Mouse (Mus musculus): Measurements from ENCODE around the gene Me3. TPM values are rescaled to one million over a fixed set of nuclear protein-coding genes. Genes with fewer than 3 reads are reported as not detected.

Me3 gene
- polyA plus RNA-seq, 1 experiment from 2014 or later = 0.18 TPM

- H3K9me3 ChIP-seq (replicated peaks; ENCODE audit: control insufficient read depth, low read length) = no peaks in the 10 kb centered on the region
- H3K4me2 ChIP-seq (ENCODE audit: low read depth, low read length) = no peak overlapping the region
- no peak overlapping the region for H3K27ac ChIP-seq (ENCODE audit: low read length)
- H3K36me3 ChIP-seq (ENCODE audit: control insufficient read depth, insufficient read depth) = no peaks in the 10 kb centered on the region
- WGBS (ENCODE audit: insufficient replicate concordance) = 40% methylated on average over 2 of the region's 2 CpGs
- no peaks in the 10 kb centered on the region for H3K27me3 ChIP-seq (ENCODE audit: control insufficient read depth, insufficient read depth, low read depth, low read length)
- no peak overlapping the region for H3K9ac ChIP-seq (ENCODE audit: low read depth, low read length)
- ATAC-seq (ENCODE audit: low read depth) = no peak
- H3K4me3 ChIP-seq (ENCODE audit: low read depth, low read length) = no peak overlapping the region
- no peaks in the 10 kb centered on the region for H3K4me1 ChIP-seq (ENCODE audit: control insufficient read depth, low read depth, low read length)
Observed at GRCm38 (mm10) chr7:89710776-89711175, 78.6 kb downstream of the Me3 start.

- ATAC-seq (ENCODE audit: low read depth) = no peak
- no peaks in the 10 kb centered on the region for H3K4me1 ChIP-seq (ENCODE audit: control insufficient read depth, low read depth, low read length)
- no peaks in the 10 kb centered on the region for H3K9me3 ChIP-seq (replicated peaks; ENCODE audit: control insufficient read depth, low read length)
- no peak overlapping the region for H3K4me2 ChIP-seq (ENCODE audit: low read depth, low read length)
- H3K9ac ChIP-seq (ENCODE audit: low read depth, low read length) = no peak overlapping the region
- no peak overlapping the region for H3K27ac ChIP-seq (ENCODE audit: low read length)
- H3K4me3 ChIP-seq (ENCODE audit: low read depth, low read length) = no peak overlapping the region
- H3K27me3 ChIP-seq (ENCODE audit: control insufficient read depth, insufficient read depth, low read depth, low read length) = no peaks in the 10 kb centered on the region
- no peaks in the 10 kb centered on the region for H3K36me3 ChIP-seq (ENCODE audit: control insufficient read depth, insufficient read depth)
Observed at GRCm38 (mm10) chr7:89713059-89713458, 80.9 kb downstream of the Me3 start.

- Histone ChIP-seq H3K36me3 (ENCODE audit: control insufficient read depth, insufficient read depth) (no peaks in the 10 kb centered on the region), H3K27ac (ENCODE audit: low read length) (no peak overlapping the region), H3K9me3 (replicated peaks; ENCODE audit: control insufficient read depth, low read length) (no peaks in the 10 kb centered on the region), H3K9ac (ENCODE audit: low read depth, low read length) (no peak overlapping the region), H3K27me3 (ENCODE audit: control insufficient read depth, insufficient read depth, low read depth, low read length) (no peaks in the 10 kb centered on the region), H3K4me2 (ENCODE audit: low read depth, low read length) (no peak overlapping the region), H3K4me3 (ENCODE audit: low read depth, low read length) (no peak overlapping the region), H3K4me1 (ENCODE audit: control insufficient read depth, low read depth, low read length) (no peaks in the 10 kb centered on the region)
- no peak for ATAC-seq (ENCODE audit: low read depth)
- WGBS (ENCODE audit: insufficient replicate concordance) = 47% methylated on average over 3 of the region's 3 CpGs
Observed at GRCm38 (mm10) chr7:89716226-89716625, 84.0 kb downstream of the Me3 start.

GRCm38 (mm10) chr7:89717521-89717920 lies 85.3 kb downstream of the Me3 start:
- H3K27me3 ChIP-seq (ENCODE audit: control insufficient read depth, insufficient read depth, low read depth, low read length) = no peaks in the 10 kb centered on the region
- no peaks in the 10 kb centered on the region for H3K9me3 ChIP-seq (replicated peaks; ENCODE audit: control insufficient read depth, low read length)
- WGBS (ENCODE audit: insufficient replicate concordance) = 55% methylated on average over 2 of the region's 2 CpGs
- H3K4me2 ChIP-seq (ENCODE audit: low read depth, low read length) = no peak overlapping the region
- no peak overlapping the region for H3K27ac ChIP-seq (ENCODE audit: low read length)
- no peak overlapping the region for H3K9ac ChIP-seq (ENCODE audit: low read depth, low read length)
- no peaks in the 10 kb centered on the region for H3K4me1 ChIP-seq (ENCODE audit: control insufficient read depth, low read depth, low read length)
- ATAC-seq (ENCODE audit: low read depth) = no peak
- no peaks in the 10 kb centered on the region for H3K36me3 ChIP-seq (ENCODE audit: control insufficient read depth, insufficient read depth)
- H3K4me3 ChIP-seq (ENCODE audit: low read depth, low read length) = no peak overlapping the region

GRCm38 (mm10) chr7:89718264-89718663 lies 86.1 kb downstream of the Me3 start:
- H3K36me3 ChIP-seq (ENCODE audit: control insufficient read depth, insufficient read depth) = no peaks in the 10 kb centered on the region
- no peaks in the 10 kb centered on the region for H3K4me1 ChIP-seq (ENCODE audit: control insufficient read depth, low read depth, low read length)
- no peak overlapping the region for H3K9ac ChIP-seq (ENCODE audit: low read depth, low read length)
- H3K27me3 ChIP-seq (ENCODE audit: control insufficient read depth, insufficient read depth, low read depth, low read length) = no peaks in the 10 kb centered on the region
- 46% methylated on average over 2 of the region's 2 CpGs for WGBS (ENCODE audit: insufficient replicate concordance)
- no peak overlapping the region for H3K27ac ChIP-seq (ENCODE audit: low read length)
- H3K9me3 ChIP-seq (replicated peaks; ENCODE audit: control insufficient read depth, low read length) = no peaks in the 10 kb centered on the region
- ATAC-seq (ENCODE audit: low read depth) = no peak
- H3K4me2 ChIP-seq (ENCODE audit: low read depth, low read length) = no peak overlapping the region
- H3K4me3 ChIP-seq (ENCODE audit: low read depth, low read length) = no peak overlapping the region

GRCm38 (mm10) chr7:89720256-89720655 lies 88.1 kb downstream of the Me3 start:
- Histone ChIP-seq H3K27me3 (ENCODE audit: control insufficient read depth, insufficient read depth, low read depth, low read length) (no peaks in the 10 kb centered on the region), H3K27ac (ENCODE audit: low read length) (no peak overlapping the region), H3K9me3 (replicated peaks; ENCODE audit: control insufficient read depth, low read length) (no peaks in the 10 kb centered on the region), H3K4me2 (ENCODE audit: low read depth, low read length) (no peak overlapping the region), H3K9ac (ENCODE audit: low read depth, low read length) (no peak overlapping the region), H3K4me1 (ENCODE audit: control insufficient read depth, low read depth, low read length) (no peaks in the 10 kb centered on the region), H3K36me3 (ENCODE audit: control insufficient read depth, insufficient read depth) (no peaks in the 10 kb centered on the region), H3K4me3 (ENCODE audit: low read depth, low read length) (no peak overlapping the region)
- ATAC-seq (ENCODE audit: low read depth) = no peak
- 59% methylated on average over 2 of the region's 2 CpGs for WGBS (ENCODE audit: insufficient replicate concordance)

- Histone ChIP-seq H3K4me2 (ENCODE audit: low read depth, low read length) (no peak overlapping the region), H3K9ac (ENCODE audit: low read depth, low read length) (no peak overlapping the region), H3K4me1 (ENCODE audit: control insufficient read depth, low read depth, low read length) (no peaks in the 10 kb centered on the region), H3K27ac (ENCODE audit: low read length) (no peak overlapping the region), H3K36me3 (ENCODE audit: control insufficient read depth, insufficient read depth) (no peaks in the 10 kb centered on the region), H3K9me3 (replicated peaks; ENCODE audit: control insufficient read depth, low read length) (no peaks in the 10 kb centered on the region), H3K27me3 (ENCODE audit: control insufficient read depth, insufficient read depth, low read depth, low read length) (no peaks in the 10 kb centered on the region), H3K4me3 (ENCODE audit: low read depth, low read length) (no peak overlapping the region)
- ATAC-seq (ENCODE audit: low read depth) = no peak
- 48% methylated on average over 3 of the region's 3 CpGs for WGBS (ENCODE audit: insufficient replicate concordance)
Observed at GRCm38 (mm10) chr7:89726712-89727111, 94.5 kb downstream of the Me3 start.

- WGBS (ENCODE audit: insufficient replicate concordance) = 68% methylated on average over 1 of the region's 1 CpGs
Observed at GRCm38 (mm10) chr7:89727615-89728014, 95.4 kb downstream of the Me3 start.

GRCm38 (mm10) chr7:89728393-89728792 lies 96.2 kb downstream of the Me3 start:
- H3K4me3 ChIP-seq (ENCODE audit: low read depth, low read length) = no peak overlapping the region
- H3K27ac ChIP-seq (ENCODE audit: low read length) = no peak overlapping the region
- no peak overlapping the region for H3K9ac ChIP-seq (ENCODE audit: low read depth, low read length)
- ATAC-seq (ENCODE audit: low read depth) = no peak
- no peaks in the 10 kb centered on the region for H3K9me3 ChIP-seq (replicated peaks; ENCODE audit: control insufficient read depth, low read length)
- no peaks in the 10 kb centered on the region for H3K27me3 ChIP-seq (ENCODE audit: control insufficient read depth, insufficient read depth, low read depth, low read length)
- H3K4me2 ChIP-seq (ENCODE audit: low read depth, low read length) = no peak overlapping the region
- 52% methylated on average over 3 of the region's 3 CpGs for WGBS (ENCODE audit: insufficient replicate concordance)
- no peaks in the 10 kb centered on the region for H3K4me1 ChIP-seq (ENCODE audit: control insufficient read depth, low read depth, low read length)
- no peaks in the 10 kb centered on the region for H3K36me3 ChIP-seq (ENCODE audit: control insufficient read depth, insufficient read depth)

More at GRCm38 (mm10) chr7:89727615-89728014, 95.4 kb downstream of the Me3 start:
- Histone ChIP-seq H3K27ac (ENCODE audit: low read length) (no peak overlapping the region), H3K9ac (ENCODE audit: low read depth, low read length) (no peak overlapping the region), H3K4me3 (ENCODE audit: low read depth, low read length) (no peak overlapping the region), H3K4me1 (ENCODE audit: control insufficient read depth, low read depth, low read length) (no peaks in the 10 kb centered on the region), H3K4me2 (ENCODE audit: low read depth, low read length) (no peak overlapping the region), H3K9me3 (replicated peaks; ENCODE audit: control insufficient read depth, low read length) (no peaks in the 10 kb centered on the region), H3K27me3 (ENCODE audit: control insufficient read depth, insufficient read depth, low read depth, low read length) (no peaks in the 10 kb centered on the region), H3K36me3 (ENCODE audit: control insufficient read depth, insufficient read depth) (no peaks in the 10 kb centered on the region)
- ATAC-seq (ENCODE audit: low read depth) = no peak

- Histone ChIP-seq H3K27me3 (ENCODE audit: control insufficient read depth, insufficient read depth, low read depth, low read length) (no peaks in the 10 kb centered on the region), H3K27ac (ENCODE audit: low read length) (no peak overlapping the region), H3K4me1 (ENCODE audit: control insufficient read depth, low read depth, low read length) (no peaks in the 10 kb centered on the region), H3K4me2 (ENCODE audit: low read depth, low read length) (no peak overlapping the region), H3K4me3 (ENCODE audit: low read depth, low read length) (no peak overlapping the region), H3K36me3 (ENCODE audit: control insufficient read depth, insufficient read depth) (no peaks in the 10 kb centered on the region), H3K9me3 (replicated peaks; ENCODE audit: control insufficient read depth, low read length) (no peaks in the 10 kb centered on the region), H3K9ac (ENCODE audit: low read depth, low read length) (no peak overlapping the region)
- WGBS (ENCODE audit: insufficient replicate concordance) = 75% methylated on average over 2 of the region's 2 CpGs
- no peak for ATAC-seq (ENCODE audit: low read depth)
Observed at GRCm38 (mm10) chr7:89730514-89730913, 98.3 kb downstream of the Me3 start.

Measured in liver, embryonic 16.5 days (tissue).